Mouse (Mus musculus) lung, postnatal 0 days (tissue): Measurements from ENCODE around the gene Zcchc8. TPM values are rescaled to one million over a fixed set of nuclear protein-coding genes. Genes with fewer than 3 reads are reported as not detected.

Experiments used
- ATAC-seq: fragments of 200-750 bp; cut with Nextera tagmentation; 2 replicates; pipeline ENCODE4 v1.8.0; 2017; ENCODE audit warnings: moderate library complexity
- DNase-seq: peaks from one replicate; pipeline ENCODE4 v3.0.0-alpha.2; 2016; ENCODE audit warnings: low spot score
- H3K27ac ChIP-seq: fragments of 300-500 bp; sonication (generic); 2 replicates; pipeline ENCODE4 v1.5.1; 2014; ENCODE audit warnings: antibody characterized with exemption, mild to moderate bottlenecking, low read length, mixed read lengths
- H3K27me3 ChIP-seq: fragments of 300-500 bp; sonication (generic); replicated peaks from 2 replicates; pipeline ENCODE4 v1.6.1; 2014; ENCODE audit warnings: low read length, mixed read lengths; ENCODE audit not compliant: insufficient read depth
- H3K36me3 ChIP-seq: fragments of 300-500 bp; sonication (generic); 2 replicates; pipeline ENCODE4 v1.6.1; 2014; ENCODE audit warnings: low read length, mixed read lengths; ENCODE audit not compliant: insufficient read depth
- H3K4me1 ChIP-seq: fragments of 300-500 bp; sonication (generic); 2 replicates; pipeline ENCODE4 v1.6.1; 2014; ENCODE audit warnings: antibody characterized with exemption, low read depth, low read length, mixed read lengths; ENCODE audit not compliant: insufficient read depth
- H3K4me2 ChIP-seq: fragments of 300-500 bp; sonication (generic); replicated peaks from 2 replicates; pipeline ENCODE4 v1.6.1; 2014; ENCODE audit warnings: low read depth, mild to moderate bottlenecking, low read length, moderate library complexity, mixed read lengths
- H3K4me3 ChIP-seq: fragments of 300-500 bp; sonication (generic); 2 replicates; pipeline ENCODE4 v1.5.1; 2014; ENCODE audit warnings: low read depth, low read length
- H3K9ac ChIP-seq: fragments of 300-500 bp; sonication (generic); replicated peaks from 2 replicates; pipeline ENCODE4 v1.6.1; 2014; ENCODE audit warnings: low read depth, mild to moderate bottlenecking
- H3K9me3 ChIP-seq: fragments of 300-500 bp; sonication (generic); 2 replicates; pipeline ENCODE4 v1.6.1; 2016; ENCODE audit warnings: low read length, mixed read lengths
- CTCF ChIP-seq: IDR thresholded peaks from 2 replicates; pipeline ENCODE4 v1.5.1; 2016; ENCODE audit warnings: antibody characterized with exemption, mild to moderate bottlenecking
- EP300 ChIP-seq: IDR thresholded peaks from 2 replicates; pipeline ENCODE4 v1.6.1; 2016; ENCODE audit warnings: antibody characterized with exemption, mild to moderate bottlenecking, control low read depth
- WGBS: fragments of 180-500 bp; shearing (Covaris S2); extraction: QIAGEN DNeasy Blood & Tissue Kit; methylation state at CpG from one replicate; pipeline ENCODE4 v1.1.7; 2014; 5-methylcytosine and 5-hydroxymethylcytosine counted together
- polyA plus RNA-seq: library from polyadenylated mRNA; unstranded; fragments of >200 nt; fragmentation: Nextera tagmentation; extraction: Ambion mirVana; gene quantifications from 2 replicates; pipeline ENCODE4 v1.2.1, GENCODE M21; 2015

Gene Zcchc8
- polyA plus RNA-seq, 1 experiment from 2014 or later: 31.6 TPM

DNA sequence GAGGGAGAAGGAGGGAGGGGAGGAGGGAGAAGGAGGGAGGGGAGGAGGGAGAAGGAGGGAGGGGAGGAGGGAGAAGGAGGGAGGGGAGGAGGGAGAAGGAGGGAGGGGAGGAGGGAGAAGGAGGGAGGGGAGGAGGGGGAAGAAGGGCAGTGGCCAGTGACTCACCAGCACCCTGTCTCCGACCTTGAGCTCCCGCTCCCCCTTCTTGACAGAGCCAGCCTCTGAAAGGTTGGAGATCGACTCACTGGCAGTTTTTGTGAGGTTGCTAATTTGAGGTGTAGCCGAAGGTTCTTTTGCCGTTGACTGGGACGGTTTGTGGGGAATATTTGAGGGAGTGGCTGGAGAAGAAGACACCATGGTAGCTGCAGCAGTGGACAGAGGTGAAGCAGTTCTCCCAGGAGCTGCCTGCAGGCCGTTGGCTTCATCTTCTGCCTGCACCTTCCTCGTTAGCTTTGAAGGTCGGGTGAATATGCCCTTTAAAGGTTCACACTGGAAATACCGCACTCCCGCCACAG is 67.6 kb downstream of the Zcchc8 start:
- H3K27ac ChIP-seq: no peak overlapping the region
- H3K27me3 ChIP-seq: no peaks in the 10 kb centered on the region
- ATAC-seq (no peak), DNase-seq (no peak)
- no peak overlapping the region for H3K4me2 ChIP-seq
- no peaks in the 10 kb centered on the region; the same call in 1 of the 2 replicates for H3K4me1 ChIP-seq
- TF ChIP-seq EP300: no peak
- no peak for TF ChIP-seq CTCF
- whole genome bisulfite sequencing: 85% methylated on average over 11 of the region's 11 CpGs
- H3K36me3 ChIP-seq: no peaks in the 10 kb centered on the region
- H3K4me3 ChIP-seq: no peak overlapping the region
- H3K9me3 ChIP-seq: no peaks in the 10 kb centered on the region
- no peak overlapping the region for H3K9ac ChIP-seq

DNA sequence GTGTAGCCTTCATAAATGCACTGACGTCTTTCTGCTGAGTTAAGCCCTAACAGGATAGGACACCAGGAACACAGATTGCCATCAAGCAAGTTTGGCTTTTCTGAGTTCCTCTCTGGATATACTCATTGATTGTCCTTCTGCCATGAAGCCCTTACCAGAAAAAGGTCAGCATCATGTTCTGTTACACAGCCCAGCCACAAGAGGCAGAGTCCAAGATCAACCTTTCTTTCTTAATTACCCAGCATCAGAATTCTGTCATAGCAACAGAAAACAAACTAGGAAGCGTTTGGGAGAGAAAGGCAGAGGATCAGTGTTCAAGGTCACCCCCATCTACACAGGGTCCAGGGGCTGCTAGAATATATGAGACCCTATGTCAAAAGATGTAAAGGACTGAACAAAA is 70.1 kb downstream of the Zcchc8 start:
- no peaks in the 10 kb centered on the region for H3K27me3 ChIP-seq
- DNase-seq: no peak
- no peak overlapping the region for H3K27ac ChIP-seq
- no peak overlapping the region for H3K4me3 ChIP-seq
- H3K36me3 ChIP-seq: peaks cover 2% of the 10 kb centered on the region; the same call in 1 of the 2 replicates
- H3K4me2 ChIP-seq: no peak overlapping the region
- no peaks in the 10 kb centered on the region for H3K9me3 ChIP-seq
- ATAC-seq: no peak
- 74% methylated on average over 2 of the region's 2 CpGs for WGBS
- H3K9ac ChIP-seq: no peak overlapping the region
- TF ChIP-seq EP300: no peak
- TF ChIP-seq CTCF: peak; percentile 40
- no peaks in the 10 kb centered on the region for H3K4me1 ChIP-seq

Other genes starting within 250 kb of the Zcchc8 start
- 2.5 and 3.4 TPM in 2 replicates for gene Lrrc43, start 231.8 kb downstream of the Zcchc8 start, polyA plus RNA-seq
- gene Il31, start 231.6 kb downstream of the Zcchc8 start, polyA plus RNA-seq: not detected in 2 replicates
- 1.1 and 1.6 TPM in 2 replicates for gene B3gnt4, start 210.6 kb downstream of the Zcchc8 start, polyA plus RNA-seq
- gene Diablo, start 196.9 kb downstream of the Zcchc8 start, polyA plus RNA-seq: 74.3 and 75.9 TPM in 2 replicates
- 1.9 and 2.1 TPM in 2 replicates for gene Gm49027, start 195.6 kb downstream of the Zcchc8 start, polyA plus RNA-seq
- gene Vps33a, start 148.1 kb downstream of the Zcchc8 start, polyA plus RNA-seq: 18.9 and 19.4 TPM in 2 replicates
- 38.0 and 43.7 TPM in 2 replicates for gene Clip1, start 36.5 kb downstream of the Zcchc8 start, polyA plus RNA-seq
- 96.7 and 102 TPM in 2 replicates for gene Rsrc2, start 28.3 kb upstream of the Zcchc8 start, polyA plus RNA-seq
- 0.92 and 2.9 TPM in 2 replicates for gene Kntc1, start 28.6 kb upstream of the Zcchc8 start, polyA plus RNA-seq
- 3.7 and 5.4 TPM in 2 replicates for gene Hcar2, start 144.4 kb upstream of the Zcchc8 start, polyA plus RNA-seq
- gene Hcar1, start 158.9 kb upstream of the Zcchc8 start, polyA plus RNA-seq: 0.53 and 0.55 TPM in 2 replicates
- gene Denr, start 186.1 kb upstream of the Zcchc8 start, polyA plus RNA-seq: 70.7 and 87.3 TPM in 2 replicates
- 0.24 and 1.2 TPM in 2 replicates for gene Gm43518, start 206.3 kb upstream of the Zcchc8 start, polyA plus RNA-seq
- 5.9 and 6.3 TPM in 2 replicates for gene Ccdc62, start 209.6 kb upstream of the Zcchc8 start, polyA plus RNA-seq